Mouse (Mus musculus) embryonic fibroblast, embryonic 13.5 days (primary cell): ENCODE measurements at regions not wholly inside any gene's neighbourhood (a gene's known extent, or its start where the extent isn't known, plus 50 kb on each side); places are given as distances from the start of the nearest gene placed in this dataset.

Experiments
- H3K27ac ChIP-seq: 2 replicates; pipeline ENCODE4 v1.5.1; 2012; ENCODE audit warnings: low read length, control low read depth, inconsistent platforms; ENCODE audit not compliant: insufficient read depth
- H3K4me1 ChIP-seq: 2 replicates; pipeline ENCODE4 v1.6.1; 2011; ENCODE audit warnings: low read length; ENCODE audit not compliant: control insufficient read depth, insufficient read depth
- H3K4me3 ChIP-seq: 2 replicates; pipeline ENCODE4 v1.5.1; 2011; ENCODE audit warnings: mild to moderate bottlenecking, control low read depth, low read length; ENCODE audit not compliant: insufficient read depth
- CTCF ChIP-seq: IDR thresholded peaks from 2 replicates; pipeline ENCODE4 v1.5.1; 2011; ENCODE audit warnings: mild to moderate bottlenecking, control low read depth, low read length, moderate library complexity, borderline replicate concordance; ENCODE audit not compliant: insufficient read depth
- POLR2A ChIP-seq: IDR thresholded peaks from 2 replicates; pipeline ENCODE4 v1.6.1; 2011; ENCODE audit warnings: low read depth, mild to moderate bottlenecking, control low read depth, low read length, moderate library complexity

DNA sequence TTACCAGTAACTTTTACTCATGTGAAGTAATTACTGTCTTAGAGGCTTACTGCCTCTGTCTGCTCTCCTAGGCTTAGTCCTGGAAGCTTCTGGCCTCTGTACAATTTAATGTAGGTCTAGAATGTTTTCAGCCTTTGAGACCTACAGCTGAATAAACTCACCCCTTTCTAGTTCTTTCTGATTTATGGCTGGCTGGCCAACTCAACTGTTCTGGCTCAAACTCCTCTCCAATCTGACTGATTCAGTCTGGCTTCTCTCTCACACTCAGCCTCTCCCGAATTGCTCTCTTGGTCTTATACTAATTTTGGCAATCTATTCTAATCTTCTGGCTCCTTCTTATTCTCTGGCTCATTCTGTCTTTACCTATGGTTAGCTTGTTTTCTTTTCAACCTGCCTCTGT, 87.0 kb upstream of the Dnajc19 start:
- Histone ChIP-seq H3K4me1 (peaks cover 2% of the 10 kb centered on the region; the same call in 1 of the 2 replicates), H3K4me3 (no peak overlapping the region), H3K27ac (no peak overlapping the region)
- no peak for TF ChIP-seq POLR2A
- no peak for TF ChIP-seq CTCF

DNA sequence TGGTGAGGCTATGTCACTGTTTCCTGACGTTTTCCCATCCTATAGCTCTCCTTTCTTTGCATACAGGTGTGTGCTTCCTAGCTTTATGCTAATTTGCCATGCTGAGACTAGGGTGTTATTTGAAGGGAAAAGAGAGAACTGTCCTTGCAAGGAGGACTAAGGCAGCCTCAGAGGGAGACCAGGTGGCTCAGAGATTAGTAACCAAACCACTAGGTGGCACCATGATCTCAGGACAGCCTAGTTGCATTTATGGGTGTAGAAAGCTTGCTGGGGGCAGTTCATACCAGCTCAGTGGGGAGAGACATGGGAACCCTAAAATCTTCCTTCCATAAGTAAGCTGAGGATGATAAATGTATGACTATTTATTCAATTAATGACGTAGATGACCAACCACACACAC, 68.9 kb upstream of the Dnajc19 start:
- no peak for TF ChIP-seq POLR2A
- TF ChIP-seq CTCF: no peak
- Histone ChIP-seq H3K4me3 (no peak overlapping the region), H3K27ac (no peak overlapping the region), H3K4me1 (no peaks in the 10 kb centered on the region)

DNA sequence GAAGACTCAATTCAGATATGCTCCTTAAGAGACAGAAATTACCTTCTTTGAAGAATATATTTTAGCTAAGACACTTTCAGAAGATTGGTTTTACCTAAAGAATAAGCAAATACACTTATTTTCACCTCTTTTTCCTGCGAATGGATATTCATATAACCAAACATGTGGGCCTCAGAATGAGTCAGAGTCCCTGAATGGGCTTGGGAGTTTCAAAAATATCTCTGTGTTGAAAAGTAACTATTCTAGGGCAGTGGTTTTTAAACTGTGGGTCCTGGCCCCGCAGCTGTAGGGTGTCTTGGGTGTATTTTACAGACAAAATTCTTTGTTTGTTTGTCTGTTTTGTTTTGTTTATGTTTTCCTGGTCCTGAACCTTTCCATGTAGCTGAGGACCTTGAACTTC, 62.5 kb upstream of the Dnajc19 start:
- H3K27ac ChIP-seq: no peak overlapping the region
- no peaks in the 10 kb centered on the region for H3K4me1 ChIP-seq
- TF ChIP-seq POLR2A: no peak
- no peak overlapping the region for H3K4me3 ChIP-seq

DNA sequence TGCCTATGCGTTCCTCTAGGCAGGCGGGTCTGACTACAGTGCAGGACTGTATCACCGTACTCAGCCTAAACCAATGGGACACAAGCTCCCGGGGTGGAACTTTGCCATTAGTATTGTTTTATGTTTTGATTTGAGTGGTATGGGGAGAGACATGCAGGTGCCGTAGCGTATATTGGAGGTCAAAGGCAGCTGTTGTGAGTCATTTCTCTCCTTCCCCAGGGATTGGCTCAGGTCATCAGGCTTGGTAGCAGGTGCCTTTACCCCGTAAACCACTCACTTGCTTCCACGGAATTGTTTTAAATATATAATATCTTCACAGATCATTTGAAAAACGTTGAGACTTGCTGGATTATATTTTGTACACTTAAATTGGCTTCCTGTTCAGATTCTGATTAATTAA, 58.1 kb upstream of the Dnajc19 start:
- TF ChIP-seq POLR2A (no peak), CTCF (no peak)
- H3K4me1 ChIP-seq: no peaks in the 10 kb centered on the region
- H3K4me3 ChIP-seq: no peak overlapping the region
- no peak overlapping the region for H3K27ac ChIP-seq

DNA sequence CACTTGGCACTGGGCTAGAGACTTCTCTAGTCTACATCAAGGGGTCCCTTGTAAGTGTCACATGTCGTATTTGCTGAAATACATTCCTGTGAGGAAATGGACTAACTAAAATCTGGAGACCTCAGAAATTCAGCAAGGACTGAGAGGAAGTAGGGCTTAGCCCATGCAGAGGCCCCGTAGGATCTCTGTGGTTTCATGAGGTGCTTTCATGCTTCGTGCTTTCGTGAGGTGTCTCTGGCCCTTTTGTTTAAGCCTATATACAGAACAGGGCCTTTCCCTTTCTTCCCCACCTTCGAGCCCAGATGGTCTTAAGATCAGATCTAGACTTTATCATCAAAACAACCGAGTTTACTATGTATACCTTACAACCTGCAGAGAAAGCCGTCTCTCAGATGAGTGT, 56.9 kb upstream of the Dnajc19 start:
- TF ChIP-seq CTCF (no peak), POLR2A (no peak)
- H3K4me1 ChIP-seq: no peaks in the 10 kb centered on the region
- H3K27ac ChIP-seq: no peak overlapping the region
- H3K4me3 ChIP-seq: no peak overlapping the region

DNA sequence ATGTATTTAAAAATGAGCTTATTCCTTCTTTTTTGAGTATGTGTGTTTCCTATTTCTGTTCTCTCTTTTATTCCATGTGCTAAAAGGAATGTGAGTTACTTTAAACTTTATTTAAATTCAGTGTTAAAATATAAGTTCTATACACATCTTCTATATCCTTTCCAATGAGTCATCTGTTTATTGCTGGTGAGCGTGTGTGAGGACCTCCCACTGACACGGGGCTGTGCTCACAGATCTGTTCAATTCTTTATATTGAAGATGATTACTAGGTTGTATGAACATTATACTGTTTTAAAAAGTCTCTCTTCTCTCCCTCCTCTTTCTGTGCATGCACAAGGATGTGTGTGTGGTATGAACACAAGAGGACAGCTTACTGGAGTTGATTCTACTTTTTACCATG, 55.3 kb upstream of the Dnajc19 start:
- no peak overlapping the region for H3K27ac ChIP-seq
- H3K4me3 ChIP-seq: no peak overlapping the region
- H3K4me1 ChIP-seq: no peaks in the 10 kb centered on the region
- TF ChIP-seq CTCF (no peak), POLR2A (no peak)
